Mouse (Mus musculus): ENCODE data around the gene Gm10762.
A peak's percentile ranks its signal among the peaks of the same experiment; 100 is the strongest.

Gm10762 gene

GRCm38 (mm10) chr2:128967661-128968441 lies at the start of gene Gm10762:
Gene Gm10762 (minus strand): TSS chr2:128967725.
- DNase-seq (ENCODE audit: low read depth, low spot score), result peak; percentile 77

GRCm38 (mm10) chr2:129008867-129009266 lies 41.3 kb upstream of the Gm10762 start:
- DNase-seq (ENCODE audit: low read depth, low spot score), result peak; percentile 37

- DNase-seq (ENCODE audit: low read depth, low spot score), result no peak
Measured at GRCm38 (mm10) chr2:129006194-129006749, 38.7 kb upstream of the Gm10762 start.

GRCm38 (mm10) chr2:129004872-129005271 lies 37.3 kb upstream of the Gm10762 start:
- no peak for DNase-seq (ENCODE audit: low read depth, low spot score)

GRCm38 (mm10) chr2:128984746-128985145 lies 17.2 kb upstream of the Gm10762 start:
- DNase-seq (ENCODE audit: low read depth, low spot score), result no peak

- no peak for DNase-seq (ENCODE audit: low read depth, low spot score)
Measured at GRCm38 (mm10) chr2:128975572-128975971, 8.0 kb upstream of the Gm10762 start.

GRCm38 (mm10) chr2:128972301-128972700 lies 4.8 kb upstream of the Gm10762 start:
- no peak for DNase-seq (ENCODE audit: low read depth, low spot score)

GRCm38 (mm10) chr2:128968475-128969083 lies 1.1 kb upstream of the Gm10762 start:
- no peak for DNase-seq (ENCODE audit: low read depth, low spot score)

GRCm38 (mm10) chr2:128966641-128967580 lies 614 bp downstream of the Gm10762 start, which contains the start of gene Zc3h6:
Gene Zc3h6 (plus strand): TSS chr2:128967402.
- DNase-seq (ENCODE audit: low read depth, low spot score), result peak; percentile 98

GRCm38 (mm10) chr2:128966236-128966635 lies 1.3 kb downstream of the Gm10762 start:
- no peak for DNase-seq (ENCODE audit: low read depth, low spot score)

GRCm38 (mm10) chr2:128965505-128966105 lies 1.9 kb downstream of the Gm10762 start:
- DNase-seq (ENCODE audit: low read depth, low spot score), result peak; percentile 37

GRCm38 (mm10) chr2:128954186-128954585 lies 13.3 kb downstream of the Gm10762 start:
- DNase-seq (ENCODE audit: low read depth, low spot score), result no peak

GRCm38 (mm10) chr2:128947962-128948588 lies 19.4 kb downstream of the Gm10762 start:
- peak; percentile 83 for DNase-seq (ENCODE audit: low read depth, low spot score)

GRCm38 (mm10) chr2:128943538-128944528 lies 23.7 kb downstream of the Gm10762 start, which contains the start of gene Zc3h8:
Gene Zc3h8 (minus strand): TSS chr2:128944077.
- DNase-seq (ENCODE audit: low read depth, low spot score), result peak; percentile 98

GRCm38 (mm10) chr2:128936256-128936655 lies 31.3 kb downstream of the Gm10762 start:
- DNase-seq (ENCODE audit: low read depth, low spot score), result no peak

- no peak for DNase-seq (ENCODE audit: low read depth, low spot score)
Measured at GRCm38 (mm10) chr2:128930704-128931103, 36.8 kb downstream of the Gm10762 start.

- no peak for DNase-seq (ENCODE audit: low read depth, low spot score)
Measured at GRCm38 (mm10) chr2:128928446-128928845, 39.1 kb downstream of the Gm10762 start.

- no peak for DNase-seq (ENCODE audit: low read depth, low spot score)
Measured at GRCm38 (mm10) chr2:128924799-128925198, 42.7 kb downstream of the Gm10762 start.
